Mouse (Mus musculus): ENCODE data around the gene Sh3bgrl2.

Gene Sh3bgrl2

GRCm38 (mm10) chr9:83560670-83561069, 12.5 kb downstream of the Sh3bgrl2 start:
- DNase-seq (ENCODE audit: low spot score): no peak

DNA sequence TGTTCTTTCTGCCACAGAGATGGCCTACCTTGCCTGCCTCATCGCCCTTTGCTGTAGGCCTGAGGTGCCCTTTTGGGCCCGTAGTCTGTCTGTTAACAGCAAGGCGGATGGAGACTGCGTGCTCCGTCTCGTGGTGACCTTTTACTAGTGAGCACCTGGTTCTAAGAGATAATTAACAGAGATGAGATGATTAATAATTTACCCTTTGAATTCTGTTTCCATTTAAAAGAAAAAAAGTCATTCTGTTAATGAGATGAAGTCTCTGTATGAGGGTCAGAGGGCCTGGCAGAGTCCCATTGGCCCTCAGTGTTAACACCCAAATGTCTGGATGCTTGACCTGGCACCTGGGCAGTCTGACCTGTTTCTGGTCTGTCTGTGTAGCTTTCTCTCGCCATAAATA, 14.8 kb downstream of the Sh3bgrl2 start:
- DNase-seq (ENCODE audit: low spot score): no peak

DNA sequence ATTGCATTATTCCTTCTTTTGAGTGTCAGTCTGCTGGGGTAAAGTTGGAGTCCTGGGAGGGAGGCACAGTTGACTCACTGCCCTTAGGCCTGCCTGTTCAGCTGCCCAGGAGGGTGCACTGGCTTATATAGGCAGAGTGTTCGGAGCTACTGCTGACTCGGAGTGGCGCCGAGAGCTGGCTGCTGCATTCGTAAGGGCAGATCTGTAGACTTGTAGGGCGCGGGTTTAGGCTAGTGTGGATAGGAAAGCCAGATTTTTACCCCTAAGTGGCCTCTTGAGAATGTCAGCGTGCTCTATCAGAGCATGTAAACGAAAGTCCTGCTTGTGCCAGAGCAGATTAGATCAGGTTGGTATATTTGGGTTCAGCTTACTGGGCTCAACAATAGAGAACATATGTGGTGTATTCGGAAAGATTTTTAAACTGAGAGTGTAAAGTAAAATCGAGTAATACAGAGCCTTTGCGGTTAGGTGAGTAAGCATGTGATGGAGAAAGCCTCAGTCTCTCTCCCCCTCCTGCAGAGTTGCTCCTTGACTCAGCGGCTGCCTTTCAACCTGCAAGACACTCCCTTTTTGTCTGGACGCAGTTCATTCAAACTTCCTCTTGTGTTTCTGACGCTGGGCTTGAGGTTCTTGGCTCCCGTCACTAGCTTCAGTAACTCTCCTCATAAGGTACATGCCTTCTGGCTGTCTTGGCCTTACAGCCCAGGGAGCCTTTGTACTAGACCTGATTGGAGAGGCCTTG, 15.9 kb downstream of the Sh3bgrl2 start:
- DNase-seq (ENCODE audit: low spot score): no peak

GRCm38 (mm10) chr9:83564934-83565652, 17.0 kb downstream of the Sh3bgrl2 start:
- no peak for DNase-seq (ENCODE audit: low spot score)

- no peak for DNase-seq (ENCODE audit: low spot score)
These were observed 18.0 kb downstream of the Sh3bgrl2 start for GRCm38 (mm10) chr9:83566141-83566540.

- DNase-seq (ENCODE audit: low spot score): no peak
These were observed 20.0 kb downstream of the Sh3bgrl2 start for GRCm38 (mm10) chr9:83568125-83568524.

- DNase-seq (ENCODE audit: low spot score): no peak
These were observed 20.8 kb downstream of the Sh3bgrl2 start for GRCm38 (mm10) chr9:83568937-83569336.

GRCm38 (mm10) chr9:83569898-83570297, 21.8 kb downstream of the Sh3bgrl2 start:
- no peak for DNase-seq (ENCODE audit: low spot score)

DNA sequence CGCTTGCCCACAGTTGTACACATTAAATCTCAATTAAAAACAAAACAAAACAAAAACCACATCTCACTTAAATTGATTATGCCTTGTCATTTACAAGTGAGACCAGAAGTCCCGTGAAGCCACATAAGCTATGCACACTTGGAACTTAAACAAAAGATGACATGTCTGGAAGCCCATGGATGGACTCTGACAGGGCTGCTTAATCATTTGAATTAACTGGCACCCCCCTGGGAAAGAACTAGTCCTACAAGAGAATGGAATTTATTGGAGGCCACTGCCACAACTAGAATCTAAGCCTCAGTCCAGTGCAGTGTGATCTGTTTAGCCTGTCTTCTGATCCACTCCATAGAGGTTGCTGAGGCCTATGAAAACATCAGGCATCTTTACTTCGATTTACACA, 23.2 kb downstream of the Sh3bgrl2 start:
- DNase-seq (ENCODE audit: low spot score): no peak

- DNase-seq (ENCODE audit: low spot score): no peak
These were observed 24.2 kb downstream of the Sh3bgrl2 start for GRCm38 (mm10) chr9:83572326-83572725.

DNA sequence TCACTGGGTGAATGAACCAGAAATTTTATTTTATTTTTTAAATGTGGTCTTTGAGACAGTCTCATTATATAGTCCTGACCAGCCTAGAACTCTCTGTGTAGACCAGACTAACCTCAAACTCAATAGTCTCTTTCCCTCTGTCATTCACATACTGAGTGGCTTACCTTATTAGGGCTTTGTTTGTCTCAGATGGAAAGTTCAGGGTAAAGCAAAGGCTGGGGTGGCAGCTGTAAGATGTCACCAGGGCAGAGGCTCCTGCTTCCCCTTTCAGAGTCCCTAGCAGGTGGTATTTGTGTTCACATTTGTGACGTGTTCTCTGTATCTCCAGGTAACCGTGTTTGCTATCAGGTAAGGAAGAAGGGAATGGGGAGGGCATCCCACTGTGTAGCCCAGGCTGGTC, 24.7 kb downstream of the Sh3bgrl2 start:
- no peak for DNase-seq (ENCODE audit: low spot score)

DNA sequence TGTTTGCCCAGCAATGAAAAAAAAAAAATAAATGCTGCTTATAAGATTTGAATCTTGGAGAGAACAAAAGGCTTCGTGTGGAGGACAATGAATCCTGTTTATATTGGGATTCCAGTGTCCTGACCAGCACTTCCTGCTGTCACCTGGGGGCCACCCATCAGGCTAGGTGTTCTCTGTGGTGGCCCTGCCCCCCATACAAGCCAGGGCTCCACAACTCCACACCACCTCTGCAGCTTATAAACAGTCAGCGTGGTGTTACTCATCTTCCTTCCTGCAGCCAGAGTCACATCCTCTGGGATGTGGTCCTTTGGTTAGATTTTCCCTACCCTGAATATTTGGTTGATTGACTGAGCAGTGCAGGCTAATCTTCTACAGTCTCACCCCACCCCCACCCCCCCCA, 25.5 kb downstream of the Sh3bgrl2 start:
- no peak for DNase-seq (ENCODE audit: low spot score)

- no peak for DNase-seq (ENCODE audit: low spot score)
These were observed 27.3 kb downstream of the Sh3bgrl2 start for GRCm38 (mm10) chr9:83575403-83575802.

GRCm38 (mm10) chr9:83576018-83576688, 28.0 kb downstream of the Sh3bgrl2 start:
- no peak for DNase-seq (ENCODE audit: low spot score)

GRCm38 (mm10) chr9:83576689-83577057, 28.5 kb downstream of the Sh3bgrl2 start:
- no peak for DNase-seq (ENCODE audit: low spot score)

GRCm38 (mm10) chr9:83577260-83577659, 29.1 kb downstream of the Sh3bgrl2 start:
- no peak for DNase-seq (ENCODE audit: low spot score)

GRCm38 (mm10) chr9:83579049-83579448, 30.9 kb downstream of the Sh3bgrl2 start:
- DNase-seq (ENCODE audit: low spot score): no peak

GRCm38 (mm10) chr9:83582748-83583147, 34.6 kb downstream of the Sh3bgrl2 start:
- DNase-seq (ENCODE audit: low spot score): no peak

- no peak for DNase-seq (ENCODE audit: low spot score)
These were observed 38.4 kb downstream of the Sh3bgrl2 start for GRCm38 (mm10) chr9:83586316-83587050.

GRCm38 (mm10) chr9:83587116-83587515, 39.0 kb downstream of the Sh3bgrl2 start:
- DNase-seq (ENCODE audit: low spot score): no peak

DNA sequence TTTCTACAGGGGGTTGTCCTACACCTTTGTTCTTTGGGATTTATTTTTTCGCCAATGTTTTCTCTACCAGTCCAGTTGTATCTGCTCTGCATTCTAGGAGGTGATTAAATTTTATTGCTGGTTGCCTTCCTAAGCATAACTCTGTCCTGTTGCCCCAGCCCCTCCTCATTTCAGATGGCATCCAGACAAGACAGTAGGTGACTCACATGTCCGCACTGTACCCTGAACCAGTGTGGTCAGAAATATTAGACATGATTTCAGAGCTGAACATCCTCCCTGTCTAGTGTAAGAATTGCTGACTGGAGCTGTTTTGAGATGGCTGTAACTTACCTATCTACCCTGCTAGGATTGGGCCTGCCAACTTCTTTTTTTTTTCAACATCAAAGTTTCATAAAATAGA, 40.9 kb downstream of the Sh3bgrl2 start:
- no peak for DNase-seq (ENCODE audit: low spot score)

DNA sequence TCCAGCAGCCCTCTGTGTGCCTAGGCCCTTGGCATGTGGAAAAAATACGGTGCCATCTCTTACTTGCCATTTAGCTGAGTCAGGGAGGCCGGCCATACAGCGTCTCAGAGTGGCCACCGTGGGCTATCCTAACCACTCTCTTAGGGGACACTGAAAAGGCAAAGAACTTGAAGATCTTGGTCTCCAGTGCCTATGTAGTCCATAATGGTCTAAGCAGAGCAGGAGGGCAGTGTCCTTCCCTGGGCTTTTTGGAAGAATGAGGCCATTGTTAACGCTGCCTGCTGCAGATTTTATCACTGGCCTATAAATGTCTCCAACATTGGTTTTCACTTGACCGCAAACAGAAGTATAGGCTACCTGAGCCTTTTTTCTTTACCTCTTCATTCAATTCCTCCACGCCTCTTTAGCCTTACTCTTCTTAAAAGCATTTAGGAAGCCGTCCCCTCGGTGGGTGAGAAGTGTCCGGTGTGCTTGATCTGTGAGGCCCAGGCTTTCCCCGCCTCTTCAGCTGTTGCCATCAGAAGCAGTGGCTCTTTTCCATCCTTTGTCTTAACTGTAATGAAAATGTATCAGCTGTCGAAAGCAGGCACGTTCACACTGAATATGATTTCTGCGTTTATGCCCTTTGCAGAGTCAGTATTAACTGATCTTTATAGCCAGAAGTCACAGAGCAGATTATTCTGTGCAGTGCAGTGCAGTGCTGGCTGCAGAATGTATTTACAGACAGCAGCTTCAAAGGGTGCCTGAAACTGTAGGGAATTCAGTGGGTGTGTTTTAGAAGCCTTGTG, 41.7 kb downstream of the Sh3bgrl2 start:
- no peak for DNase-seq (ENCODE audit: low spot score)

Measured in T-cell, adult 2 months (primary cell).